Mouse (Mus musculus): ENCODE data around the gene Hsdl1.

The Hsdl1 gene

GRCm38 (mm10) chr8:119574437-119575365 lies at the start of gene Hsdl1, which contains the start of gene Dnaaf1:
Gene Hsdl1 (minus strand): TSS chr8:119575183.
Gene Dnaaf1 (plus strand): TSS chr8:119575235.
- peak; percentile 88 for DNase-seq (ENCODE audit: low read depth, low spot score)

GRCm38 (mm10) chr8:119623744-119624143 lies 48.8 kb upstream of the Hsdl1 start:
- DNase-seq (ENCODE audit: low read depth, low spot score), result peak; percentile 75

GRCm38 (mm10) chr8:119623061-119623460 lies 48.1 kb upstream of the Hsdl1 start:
- peak; percentile 90 for DNase-seq (ENCODE audit: low read depth, low spot score)

GRCm38 (mm10) chr8:119622555-119622954 lies 47.6 kb upstream of the Hsdl1 start:
- DNase-seq (ENCODE audit: low read depth, low spot score), result no peak

- DNase-seq (ENCODE audit: low read depth, low spot score), result no peak
Measured at GRCm38 (mm10) chr8:119620848-119621465, 46.0 kb upstream of the Hsdl1 start.

- no peak for DNase-seq (ENCODE audit: low read depth, low spot score)
Measured at GRCm38 (mm10) chr8:119620116-119620840, 45.3 kb upstream of the Hsdl1 start.

GRCm38 (mm10) chr8:119618887-119619286 lies 43.9 kb upstream of the Hsdl1 start:
- DNase-seq (ENCODE audit: low read depth, low spot score), result peak; percentile 81

GRCm38 (mm10) chr8:119617586-119617985 lies 42.6 kb upstream of the Hsdl1 start:
- DNase-seq (ENCODE audit: low read depth, low spot score), result no peak

GRCm38 (mm10) chr8:119616811-119617210 lies 41.8 kb upstream of the Hsdl1 start:
- DNase-seq (ENCODE audit: low read depth, low spot score), result no peak

- no peak for DNase-seq (ENCODE audit: low read depth, low spot score)
Measured at GRCm38 (mm10) chr8:119616358-119616757, 41.4 kb upstream of the Hsdl1 start.

GRCm38 (mm10) chr8:119615096-119615495 lies 40.1 kb upstream of the Hsdl1 start:
- no peak for DNase-seq (ENCODE audit: low read depth, low spot score)

GRCm38 (mm10) chr8:119612471-119612870 lies 37.5 kb upstream of the Hsdl1 start, which contains the start of gene Adad2:
Gene Adad2 (plus strand): TSS chr8:119612747.
- no peak for DNase-seq (ENCODE audit: low read depth, low spot score)

- no peak for DNase-seq (ENCODE audit: low read depth, low spot score)
Measured at GRCm38 (mm10) chr8:119606224-119606623, 31.2 kb upstream of the Hsdl1 start.

- DNase-seq (ENCODE audit: low read depth, low spot score), result peak; percentile 91
Measured at GRCm38 (mm10) chr8:119604996-119605395, 30.0 kb upstream of the Hsdl1 start, which contains the start of gene Taf1c. Gene Taf1c (minus strand): TSS chr8:119605222.

GRCm38 (mm10) chr8:119604398-119604803 lies 29.4 kb upstream of the Hsdl1 start:
- DNase-seq (ENCODE audit: low read depth, low spot score), result no peak

GRCm38 (mm10) chr8:119603771-119604170 lies 28.8 kb upstream of the Hsdl1 start:
- no peak for DNase-seq (ENCODE audit: low read depth, low spot score)

GRCm38 (mm10) chr8:119591456-119591855 lies 16.5 kb upstream of the Hsdl1 start:
- no peak for DNase-seq (ENCODE audit: low read depth, low spot score)

- DNase-seq (ENCODE audit: low read depth, low spot score), result no peak
Measured at GRCm38 (mm10) chr8:119590348-119590747, 15.4 kb upstream of the Hsdl1 start.

GRCm38 (mm10) chr8:119588844-119589243 lies 13.9 kb upstream of the Hsdl1 start:
- no peak for DNase-seq (ENCODE audit: low read depth, low spot score)

GRCm38 (mm10) chr8:119588321-119588720 lies 13.3 kb upstream of the Hsdl1 start:
- DNase-seq (ENCODE audit: low read depth, low spot score), result no peak

- DNase-seq (ENCODE audit: low read depth, low spot score), result no peak
Measured at GRCm38 (mm10) chr8:119585901-119586300, 10.9 kb upstream of the Hsdl1 start.

All from skeletal muscle tissue, adult 2 months (tissue).